Mouse (Mus musculus) layer of hippocampus, adult 18-20 months (tissue): Measurements from ENCODE around the gene Sh3gl2. TPM values are rescaled to one million over a fixed set of nuclear protein-coding genes. Genes with fewer than 3 reads are reported as not detected.

Source experiments
- DNase-seq, 2 experiments: peaks; one replicate each; pipeline ENCODE4 v3.0.0; 2022; ENCODE audit warnings: low spot score in 2 of 2
- total RNA-seq, 2 experiments: library from RNA; stranded (reverse); gene quantifications; 2 replicates each; pipeline ENCODE4 v1.2.3; 2021

Gene Sh3gl2
- total RNA-seq, 2 experiments from 2014 or later, result 289 to 293 TPM

- peak in 1 of 2 experiments; percentile 61 for DNase-seq
Observed at GRCm38 (mm10) chr4:85300610-85301405, 95.9 kb downstream of the Sh3gl2 start.

DNA sequence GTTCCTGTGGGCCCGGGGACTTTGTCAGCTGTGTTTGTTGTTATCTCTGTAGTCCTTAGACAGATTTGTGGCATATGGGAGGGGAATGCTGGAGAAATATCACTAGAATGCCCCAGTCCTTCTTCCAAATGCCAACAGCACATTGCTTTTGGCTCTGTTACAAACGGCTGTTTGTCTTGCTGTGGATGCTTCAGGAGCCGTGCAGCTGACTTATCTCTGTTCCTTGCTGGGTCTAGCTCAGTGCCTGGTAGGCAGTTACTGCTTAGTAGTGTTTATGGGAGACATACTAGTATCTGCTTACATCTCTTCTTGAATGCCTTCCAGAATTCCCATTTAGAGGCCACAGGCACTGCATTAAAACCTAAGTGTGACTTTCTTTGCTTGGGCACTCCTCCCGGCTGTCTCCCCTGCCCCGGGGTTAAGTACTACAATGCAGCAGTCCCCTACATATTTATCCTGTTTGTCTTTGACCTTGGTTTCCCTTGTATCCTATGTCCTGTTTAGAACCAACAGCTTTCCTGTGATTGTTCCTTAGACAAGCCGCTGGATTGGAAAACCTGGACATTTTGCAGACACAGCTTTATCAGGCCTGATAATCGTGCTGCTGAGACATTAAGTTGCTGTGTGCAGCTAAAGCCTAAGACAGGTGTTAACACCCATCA, 101.1 kb downstream of the Sh3gl2 start:
- no peak for DNase-seq

DNA sequence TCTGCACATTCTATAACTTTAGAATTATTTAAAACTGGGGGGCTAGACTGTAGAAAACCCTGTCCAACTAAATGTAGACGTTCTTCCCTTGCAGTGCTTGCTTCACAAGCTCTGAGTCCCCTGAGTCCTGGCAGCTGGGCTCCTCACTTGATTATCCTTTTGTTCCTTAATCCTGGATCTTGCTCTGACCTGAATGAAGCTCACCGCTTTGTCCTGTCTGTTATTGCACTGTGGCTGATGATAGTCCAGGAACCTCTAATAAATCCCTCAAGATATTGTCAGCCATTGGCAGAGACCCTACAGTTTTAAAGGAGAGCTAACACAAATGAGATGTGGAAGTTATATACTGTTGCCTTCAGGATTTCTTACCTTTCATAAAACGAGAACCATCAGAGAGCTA, 114.2 kb downstream of the Sh3gl2 start:
- no peak for DNase-seq

DNA sequence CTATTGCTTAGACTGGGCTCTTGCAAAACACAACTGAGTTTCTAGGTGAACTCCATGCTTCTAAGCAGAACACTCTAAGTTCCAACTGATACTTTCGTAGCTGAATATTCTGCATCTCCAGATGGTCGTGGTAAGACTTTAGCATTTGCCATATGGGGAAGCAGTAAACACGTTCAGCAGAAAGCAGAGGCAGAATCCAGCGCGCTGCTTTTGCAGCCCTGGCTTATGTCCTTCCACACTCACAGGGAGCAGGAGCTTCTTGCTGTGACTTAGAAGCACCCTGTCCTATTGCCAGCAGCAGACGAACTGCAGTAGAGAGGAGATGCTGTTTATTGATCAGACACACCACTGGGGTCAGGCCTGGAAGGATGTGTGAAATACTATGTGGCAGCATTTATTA, 120.5 kb downstream of the Sh3gl2 start:
- peak; percentile 68 to 72 for DNase-seq

- no peak for DNase-seq
Observed at GRCm38 (mm10) chr4:85326052-85326451, 121.1 kb downstream of the Sh3gl2 start.

- peak; percentile 53 to 76 for DNase-seq
Observed at GRCm38 (mm10) chr4:85334688-85335200, 129.8 kb downstream of the Sh3gl2 start.

DNA sequence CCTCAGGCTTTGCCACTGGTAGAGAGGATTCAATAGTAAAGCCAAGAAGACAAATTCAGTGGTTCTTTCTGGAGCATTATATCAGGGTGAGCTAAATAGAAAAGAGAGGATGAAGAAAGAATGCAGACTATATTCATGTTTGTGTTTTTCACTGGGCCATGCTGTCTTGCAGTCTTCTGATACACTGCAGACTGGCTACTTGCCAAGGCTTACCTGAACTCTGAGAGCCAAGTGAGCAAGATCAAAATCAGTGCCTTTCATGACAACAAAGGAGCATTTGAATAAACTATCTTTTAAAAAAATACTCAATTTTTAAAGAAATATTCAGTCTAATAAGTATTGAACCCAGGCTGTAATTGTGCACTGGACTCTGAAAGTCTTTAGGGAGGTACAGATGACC, 131.4 kb downstream of the Sh3gl2 start:
- DNase-seq, result no peak

- DNase-seq, result no peak
Observed at GRCm38 (mm10) chr4:85339126-85339525, 134.2 kb downstream of the Sh3gl2 start.

GRCm38 (mm10) chr4:85340686-85341085, 135.8 kb downstream of the Sh3gl2 start:
- no peak for DNase-seq

- DNase-seq, result no peak
Observed at GRCm38 (mm10) chr4:85345911-85346310, 141.0 kb downstream of the Sh3gl2 start.

- no peak for DNase-seq
Observed at GRCm38 (mm10) chr4:85348079-85348643, 143.2 kb downstream of the Sh3gl2 start.

DNA sequence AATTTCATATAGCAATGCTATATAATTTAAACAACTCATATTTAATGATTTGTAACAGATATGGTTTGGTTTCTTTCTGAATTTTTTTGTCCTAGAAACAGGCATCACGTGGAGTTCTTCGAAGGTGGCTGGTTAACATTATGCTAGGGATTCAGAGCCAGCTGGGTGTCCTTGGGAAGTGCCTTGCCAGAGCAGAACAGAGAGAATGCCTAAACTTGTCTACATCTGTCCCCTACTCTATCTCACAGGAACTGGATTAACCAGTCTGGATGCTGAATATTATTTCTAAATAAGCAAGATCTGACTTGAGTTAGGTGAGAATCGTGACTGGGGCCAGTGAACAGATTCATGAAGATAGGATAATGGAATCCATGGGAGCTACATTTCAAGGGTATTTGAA, 157.7 kb downstream of the Sh3gl2 start:
- no peak for DNase-seq

GRCm38 (mm10) chr4:85363205-85363604, 158.3 kb downstream of the Sh3gl2 start:
- no peak for DNase-seq

DNA sequence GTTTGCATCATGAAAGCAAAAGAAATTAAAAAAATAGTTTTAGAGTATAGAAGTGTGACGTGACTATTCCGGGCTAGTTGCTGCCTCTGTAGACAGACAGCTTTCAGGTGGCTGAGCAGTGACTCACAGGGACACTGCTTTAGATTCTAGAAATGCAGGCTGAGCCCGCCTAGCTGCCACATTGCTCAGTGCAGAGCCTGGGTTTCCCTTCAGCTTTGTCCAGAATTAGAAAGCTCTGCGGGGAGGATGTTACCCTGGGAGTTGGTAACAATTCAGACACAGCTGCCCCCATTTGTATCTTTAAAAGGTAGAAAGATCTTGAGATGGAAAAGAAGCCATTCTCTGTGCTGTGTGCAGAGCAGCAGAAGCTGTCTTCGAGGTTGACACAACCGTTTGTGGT, 166.1 kb downstream of the Sh3gl2 start:
- DNase-seq, result peak in 1 of 2 experiments; percentile 48

DNA sequence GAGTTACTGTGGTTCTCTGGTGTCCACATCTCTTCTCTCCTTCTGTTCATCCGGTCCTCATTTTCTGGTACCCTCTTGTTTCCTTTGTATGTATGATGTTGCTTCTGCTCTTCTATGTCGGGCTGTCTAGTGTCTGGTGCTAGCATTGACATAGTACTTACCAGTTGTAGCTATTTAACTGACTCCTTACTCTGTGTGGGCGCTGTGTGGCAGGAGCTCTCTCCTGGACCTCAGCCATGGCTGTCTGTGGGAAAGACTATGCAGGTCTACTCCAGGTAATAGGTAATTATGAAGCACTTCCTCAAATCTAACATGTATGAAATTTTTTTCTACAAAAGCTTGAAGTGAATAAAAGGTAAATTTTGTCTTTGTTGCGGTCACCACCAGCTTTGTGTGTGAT, 169.9 kb downstream of the Sh3gl2 start:
- DNase-seq, result no peak

- no peak for DNase-seq
Observed at GRCm38 (mm10) chr4:85376187-85376586, 171.3 kb downstream of the Sh3gl2 start.

DNA sequence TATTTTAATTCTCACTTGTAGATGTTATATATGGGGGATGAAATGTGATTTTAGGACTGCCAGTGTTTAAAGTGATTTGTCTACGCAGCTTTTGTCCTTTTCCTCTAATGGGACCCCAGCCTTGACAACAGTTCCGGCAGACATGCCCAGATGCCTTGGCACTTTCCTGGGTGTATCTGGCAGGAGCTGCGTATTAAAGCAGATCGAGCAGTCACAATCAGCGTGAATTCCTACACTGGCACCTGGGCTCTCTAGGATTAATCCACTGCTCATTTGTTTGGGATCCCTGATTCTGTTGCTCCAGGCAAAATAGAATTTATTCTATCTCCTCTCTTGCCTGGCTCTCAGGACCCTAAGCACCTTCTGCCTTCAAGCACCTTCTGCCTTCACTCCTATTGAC, 171.7 kb downstream of the Sh3gl2 start:
- no peak for DNase-seq

DNA sequence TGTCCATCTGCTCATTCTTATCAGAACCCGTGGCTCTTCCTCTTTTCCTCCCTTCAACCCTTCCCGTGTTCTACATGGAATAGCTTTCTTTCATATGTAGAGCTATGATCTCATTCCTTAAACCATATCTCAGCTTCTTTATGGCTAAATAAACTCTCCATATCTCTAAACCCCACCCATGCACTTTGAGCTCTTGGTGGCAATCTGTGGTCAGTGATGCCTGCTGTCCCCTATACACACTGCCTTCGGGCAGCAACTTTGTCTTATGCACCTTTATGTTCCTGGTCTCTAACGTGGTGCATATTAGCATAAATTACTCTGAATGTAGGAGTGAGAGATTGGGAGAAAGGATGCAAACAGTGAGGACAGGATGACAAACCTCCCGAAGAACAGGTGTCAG, 180.3 kb downstream of the Sh3gl2 start:
- DNase-seq, result no peak

- DNase-seq, result no peak
Observed at GRCm38 (mm10) chr4:85387676-85388075, 182.8 kb downstream of the Sh3gl2 start.

DNA sequence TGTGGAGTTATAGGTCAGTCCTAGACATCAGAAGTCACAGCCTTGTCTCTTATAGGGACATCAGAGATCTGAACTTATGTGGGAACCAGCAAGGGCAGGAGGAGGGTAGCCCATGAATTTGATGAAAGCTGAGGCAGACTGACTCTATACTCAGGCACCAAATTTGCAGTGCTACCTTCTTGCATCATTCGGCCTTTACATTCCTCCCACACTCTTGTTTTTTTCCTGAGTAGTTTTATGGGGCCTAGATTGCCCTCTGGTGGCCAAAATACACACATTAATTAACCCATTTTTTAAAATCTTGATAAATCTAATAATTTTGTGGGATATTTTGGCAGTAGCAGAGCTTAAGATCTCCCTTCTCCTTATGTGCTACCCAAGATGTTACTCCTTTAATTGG, 186.9 kb downstream of the Sh3gl2 start:
- peak in 1 of 2 experiments; percentile 59 for DNase-seq

GRCm38 (mm10) chr4:85398765-85399164, 193.8 kb downstream of the Sh3gl2 start:
- no peak for DNase-seq

- DNase-seq, result peak in 1 of 2 experiments; percentile 63
Observed at GRCm38 (mm10) chr4:85402823-85403222, 197.9 kb downstream of the Sh3gl2 start.
